Mouse (Mus musculus): ENCODE measurements at regions not wholly inside any gene's neighbourhood (a gene's known extent, or its start where the extent isn't known, plus 50 kb on each side); places are given as distances from the start of the nearest gene placed in this dataset.

DNA sequence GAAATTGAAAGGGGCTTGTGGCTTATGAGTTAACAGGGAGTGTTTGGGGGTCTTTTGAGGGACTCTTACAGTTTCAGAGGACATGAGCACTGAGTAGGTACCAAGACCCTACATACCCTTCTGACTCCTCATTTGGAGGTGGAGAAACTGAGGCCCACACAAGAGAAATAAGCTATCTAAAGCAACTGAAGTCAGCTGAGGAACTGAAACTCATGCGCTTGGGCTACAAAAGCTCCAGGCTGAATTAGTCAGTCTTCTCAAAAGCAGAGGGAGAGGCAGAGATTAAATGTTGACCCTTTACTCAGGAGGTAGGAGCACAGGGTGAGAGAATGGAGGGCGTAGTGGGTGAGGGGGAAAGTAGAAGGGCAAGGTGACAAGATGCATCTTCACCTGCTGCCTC lies 186.2 kb upstream of the Usp24 start:
- TF ChIP-seq CTCF (IDR thresholded peaks at IDR 0.05) = no peak
- TF ChIP-seq POLR2A (IDR thresholded peaks at IDR 0.05; ENCODE audit: insufficient read depth, low read depth, low read length) = no peak
